ENCODE assay signal across 16 mouse cellular contexts in the genomic region with DNA sequence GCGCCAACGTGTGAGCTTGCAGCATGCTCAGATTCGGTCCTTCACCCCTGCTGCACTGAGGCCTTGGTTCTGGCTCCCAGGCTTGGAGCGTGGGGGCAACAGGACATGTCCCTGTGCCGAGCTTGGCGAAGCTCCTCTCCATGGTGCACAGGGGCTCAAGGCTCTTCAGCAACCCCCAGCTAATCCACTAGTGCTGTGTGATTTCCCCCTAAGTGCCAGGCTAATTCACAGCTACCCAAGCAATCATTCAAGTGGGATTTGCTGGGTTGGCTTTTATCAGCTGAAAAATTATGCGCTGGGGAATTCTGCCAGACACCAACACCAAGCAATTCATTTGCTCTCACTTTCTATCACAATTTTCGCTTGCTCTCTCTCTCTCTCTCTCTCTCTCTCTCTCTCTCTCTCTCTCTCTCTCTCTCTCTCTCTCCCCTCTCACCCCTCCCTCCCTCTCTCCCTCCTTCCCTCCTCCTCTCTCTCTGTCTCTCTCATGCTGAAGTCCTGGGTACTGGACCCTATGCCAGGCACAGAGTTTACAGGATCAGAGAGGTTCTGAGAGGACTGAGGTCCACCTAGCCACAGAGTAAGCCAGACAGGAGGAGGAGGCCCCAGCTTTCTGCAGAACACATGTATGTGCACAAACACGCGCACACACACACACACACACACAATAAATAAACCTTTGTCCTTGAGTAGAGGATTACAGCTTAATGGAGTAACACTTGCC.
DNase-seq lines count a peak whose midpoint lies in the region; ATAC-seq and TF ChIP-seq lines count a peak whose summit lies in the region.
"Had no signal": no experiment of that assay in that cellular context is flagged by ENCODE, and none has a peak within 500 bp of the region (broad histone marks: within the 10 kb centered on the region; RNA-seq: fewer than 3 reads in every experiment).

No protein-coding gene starts in this region.

- no peaks in the 10 kb centered on the region for H3K4me1 ChIP-seq in lung, embryonic 14.5 days (ENCODE audit: insufficient read depth)
- H3K4me1 ChIP-seq in lung, adult 2 months (ENCODE audit: control insufficient read depth, insufficient read depth, low read length) = no peaks in the 10 kb centered on the region
- peaks cover 42% of the 10 kb centered on the region for H3K4me1 ChIP-seq in midbrain, embryonic 10.5 days
- peaks cover 52% of the 10 kb centered on the region for H3K4me1 ChIP-seq in olfactory bulb, adult 2 months (ENCODE audit: control insufficient read depth, insufficient read depth, low read length)
- H3K4me1 ChIP-seq in liver, embryonic 11.5 days (replicated peaks; ENCODE audit: control insufficient read depth, insufficient read depth, low read length) = no peaks in the 10 kb centered on the region
- H3K4me1 ChIP-seq: stomach, embryonic 15.5 days had no signal

- ATAC-seq in lung, embryonic 14.5 days (ENCODE audit: insufficient read depth) = no peak
- ATAC-seq in liver, embryonic 11.5 days (replicated peaks; ENCODE audit: low FRiP score) = no peak
- ATAC-seq: intestine, postnatal 0 days had no signal

- no peaks in the 10 kb centered on the region for H3K27me3 ChIP-seq in lung, embryonic 14.5 days (ENCODE audit: insufficient read depth, low read length)
- H3K27me3 ChIP-seq in midbrain, embryonic 10.5 days (ENCODE audit: low read depth, poor library complexity, severe bottlenecking) = no peaks in the 10 kb centered on the region
- no peaks in the 10 kb centered on the region for H3K27me3 ChIP-seq in liver, embryonic 11.5 days (replicated peaks; ENCODE audit: control insufficient read depth, insufficient read depth, low read length)
- H3K27me3 ChIP-seq: stomach, embryonic 15.5 days had no signal

- H3K36me3 ChIP-seq in lung, embryonic 14.5 days (ENCODE audit: insufficient read depth) = no peaks in the 10 kb centered on the region
- no peaks in the 10 kb centered on the region for H3K36me3 ChIP-seq in midbrain, embryonic 10.5 days
- no peaks in the 10 kb centered on the region for H3K36me3 ChIP-seq in liver, embryonic 11.5 days (ENCODE audit: control insufficient read depth, insufficient read depth, low read length)
- H3K36me3 ChIP-seq: limb, embryonic 10.5 days; stomach, embryonic 15.5 days had no signal

- WGBS in lung, embryonic 14.5 days = 41% methylated on average over 10 of the region's 10 CpGs
- 56% methylated on average over 10 of the region's 10 CpGs for WGBS in lung, adult 2 months
- 67% methylated on average over 10 of the region's 10 CpGs for WGBS in midbrain, embryonic 10.5 days
- WGBS in olfactory bulb, adult 2 months = 55% methylated on average over 10 of the region's 10 CpGs
- 49% methylated on average over 10 of the region's 10 CpGs for WGBS in liver, embryonic 11.5 days

- H3K4me2 ChIP-seq in lung, embryonic 14.5 days = no peak overlapping the region
- H3K4me2 ChIP-seq in liver, embryonic 11.5 days = no peak overlapping the region
- H3K4me2 ChIP-seq: stomach, embryonic 15.5 days had no signal

- TF ChIP-seq POLR2A in lung, adult 2 months (IDR thresholded peaks at IDR 0.05; ENCODE audit: borderline replicate concordance, extremely low read depth, low read depth, low read length) = no peak
- TF ChIP-seq POLR2A in olfactory bulb, adult 2 months (IDR thresholded peaks at IDR 0.05; ENCODE audit: insufficient read depth, low read depth, low read length) = no peak

- no peak overlapping the region for H3K27ac ChIP-seq in lung, embryonic 14.5 days (ENCODE audit: low read depth)
- peak overlapping the region; percentile 49; the same call in 1 of the 2 replicates for H3K27ac ChIP-seq in midbrain, embryonic 10.5 days (replicated peaks)
- H3K27ac ChIP-seq in olfactory bulb, adult 2 months (ENCODE audit: insufficient read depth, low read depth, low read length) = peak overlapping the region; percentile 16; the same call in 1 of the 2 replicates
- no peak overlapping the region for H3K27ac ChIP-seq in liver, embryonic 11.5 days (ENCODE audit: low read depth, low read length)
- H3K27ac ChIP-seq: limb, embryonic 10.5 days; liver, embryonic 14.5 days; stomach, embryonic 15.5 days had no signal

- DNase-seq in cerebellum, adult 11-12 months = peak; percentile 20
- no peak for DNase-seq in cerebellum, postnatal 36 days
- peak; percentile 25 for DNase-seq in lung, embryonic 14.5 days
- no peak for DNase-seq in lung, adult 2 months
- no peak for DNase-seq in midbrain, embryonic 10.5 days (ENCODE audit: low spot score)
- DNase-seq in liver, embryonic 11.5 days (ENCODE audit: low spot score) = no peak
- DNase-seq in spleen, postnatal 4 days (ENCODE audit: low spot score in 2 of 2) = no peak
- DNase-seq: adrenal gland, postnatal 10 days; gastrocnemius, postnatal 10 days; kidney, postnatal 10 days; lung, postnatal 14 days had no signal

- no peaks in the 10 kb centered on the region for H3K9me3 ChIP-seq in lung, embryonic 14.5 days (ENCODE audit: low read depth, low read length)
- no peaks in the 10 kb centered on the region for H3K9me3 ChIP-seq in midbrain, embryonic 10.5 days (replicated peaks)
- no peaks in the 10 kb centered on the region for H3K9me3 ChIP-seq in liver, embryonic 11.5 days (ENCODE audit: control insufficient read depth, low read length)
- H3K9me3 ChIP-seq: limb, embryonic 10.5 days; stomach, embryonic 15.5 days had no signal

- no peak overlapping the region for H3K4me3 ChIP-seq in lung, embryonic 14.5 days (ENCODE audit: low read depth, low read length)
- H3K4me3 ChIP-seq in lung, adult 2 months (replicated peaks; ENCODE audit: extremely low read depth, low read depth, low read length) = no peak overlapping the region
- H3K4me3 ChIP-seq in midbrain, embryonic 10.5 days = no peak overlapping the region
- no peak overlapping the region for H3K4me3 ChIP-seq in olfactory bulb, adult 2 months (ENCODE audit: insufficient read depth, low read depth, low read length)
- no peak overlapping the region for H3K4me3 ChIP-seq in liver, embryonic 11.5 days (ENCODE audit: low read depth, low read length)
- H3K4me3 ChIP-seq: limb, embryonic 10.5 days; stomach, embryonic 15.5 days had no signal

- H3K9ac ChIP-seq in lung, embryonic 14.5 days = no peak overlapping the region
- H3K9ac ChIP-seq in liver, embryonic 11.5 days (ENCODE audit: low read depth, low read length) = no peak overlapping the region
- H3K9ac ChIP-seq: liver, embryonic 14.5 days; stomach, embryonic 15.5 days had no signal

- no peak for TF ChIP-seq CTCF in lung, embryonic 14.5 days (IDR thresholded peaks at IDR 0.05; ENCODE audit: low read depth)
- no peak for TF ChIP-seq CTCF in lung, adult 2 months (IDR thresholded peaks at IDR 0.05; ENCODE audit: insufficient read depth, low read length)
- no peak for TF ChIP-seq CTCF in olfactory bulb, adult 2 months (IDR thresholded peaks at IDR 0.05; ENCODE audit: insufficient read depth, low read depth, low read length)

Comparison
In these comparisons a context has a peak if more than half of its experiments do, and no peak if none do; other contexts are left out.
1. DNase-seq: peak in cerebellum, adult 11-12 months (single experiment) and lung, embryonic 14.5 days (single experiment); none in cerebellum, postnatal 36 days (0 of 2), lung, adult 2 months (single experiment), midbrain, embryonic 10.5 days (single experiment), liver, embryonic 11.5 days (single experiment) and spleen, postnatal 4 days (0 of 2).
2. H3K27ac ChIP-seq: peak in midbrain, embryonic 10.5 days (single experiment) and olfactory bulb, adult 2 months (single experiment); none in lung, embryonic 14.5 days (single experiment) and liver, embryonic 11.5 days (single experiment).